Mouse (Mus musculus) Patski (cell line): ENCODE data around the gene Gak. TPM values are rescaled to one million over a fixed set of nuclear protein-coding genes. Genes with fewer than 3 reads are reported as not detected.

ENCODE experiments used
- ATAC-seq: fragments of 100-300 bp; one replicate; pipeline ENCODE4 v1.8.0; 2021
- CTCF ChIA-PET: fragments of 350-600 bp; sonication (Branson Sonifier 250); formaldehyde crosslinking; loops from one replicate; lab custom pipeline; 2022; ENCODE audit warnings: inconsistent platforms; lab: Charles Lee
- POLR2A ChIA-PET: fragments of 350-600 bp; sonication (Branson Sonifier 250); formaldehyde crosslinking; loops from one replicate; lab custom pipeline; 2022; ENCODE audit warnings: antibody characterized with exemption, inconsistent platforms; lab: Charles Lee
- DNase-seq: peaks from one replicate; pipeline ENCODE4 v3.0.0-alpha.2; 2011; ENCODE audit warnings: low read depth, low spot score
- H3K27me3 ChIP-seq: fragments of 371-371 bp; one replicate; pipeline ENCODE4 v1.5.1; 2021
- CTCF ChIP-seq: fragments of 100-300 bp; IDR thresholded peaks from one replicate; pipeline ENCODE4 v1.5.1; 2021
- in situ Hi-C: fragments of 300-500 bp; cut with MboI; formaldehyde crosslinking; loops from 3 replicates; pipeline ENCODE4 v1.11.1; 2018; ENCODE audit warnings: low pct_unique_long_range_greater_than_20kb, mixed read lengths
- polyA plus RNA-seq: library from polyadenylated mRNA; unstranded; gene quantifications from one replicate; pipeline ENCODE4 v1.2.3, GENCODE M21; 2021

Gene Gak
- polyA plus RNA-seq = 133 TPM

GRCm38 (mm10) chr5:108629634-108630483 lies at the start of gene Gak, which contains the start of gene Tmem175:
Gene Gak, minus strand, starts transcription at chr5:108629755.
Gene Tmem175, plus strand, starts transcription at chr5:108629770.
- H3K27me3 ChIP-seq = no peaks in the 10 kb centered on the region
- in situ Hi-C loops = no loop called here
- peak; percentile 94 for ATAC-seq
- no peak for TF ChIP-seq CTCF
- POLR2A ChIA-PET = interaction anchor here (0.8 to 1.2 kb wide), 3 partner anchors 12 to 40 kb away, joined by 3 to 9 read pairs (median 3); partner anchors contain the start of gene Dgkq
- DNase-seq = peak; percentile 59
- CTCF ChIA-PET = interaction anchor here (1.0 to 1.6 kb wide), 4 partner anchors 8 to 42 kb away, joined by 3 to 5 read pairs (median 3); no protein-coding TSS in a partner anchor

GRCm38 (mm10) chr5:108678296-108678854 lies 48.8 kb upstream of the Gak start:
- no peaks in the 10 kb centered on the region for H3K27me3 ChIP-seq
- no peak for ATAC-seq
- POLR2A ChIA-PET = interaction anchor here (1.3 kb wide), 1 partner anchor 9 kb away, joined by 3 read pairs; the partner anchor contains the start of gene Dgkq
- CTCF ChIA-PET = interaction anchor here (1.3 to 3.6 kb wide), 4 partner anchors 9 to 48 kb away, joined by 3 to 20 read pairs (median 10); partner anchors contain the start of genes Dgkq and Fgfrl1
- no peak for DNase-seq
- TF ChIP-seq CTCF = no peak
- in situ Hi-C loops = no loop called here

- in situ Hi-C loops = no loop called here
- ChIA-PET CTCF (interaction anchor here (2.5 kb wide), 1 partner anchor 49 kb away, joined by 6 read pairs; no protein-coding TSS in a partner anchor), POLR2A (interaction anchor here (1.3 kb wide), 1 partner anchor 9 kb away, joined by 3 read pairs; the partner anchor contains the start of gene Dgkq)
- H3K27me3 ChIP-seq = no peaks in the 10 kb centered on the region
- no peak for DNase-seq
- TF ChIP-seq CTCF = no peak
- no peak for ATAC-seq
These were observed 48.2 kb upstream of the Gak start for GRCm38 (mm10) chr5:108677605-108678295.

- in situ Hi-C loops = no loop called here
- ChIA-PET CTCF (interaction anchor here (2.5 kb wide), 1 partner anchor 15 kb away, joined by 6 read pairs; the partner anchor contains the start of gene Fgfrl1), POLR2A (interaction anchor here (1.3 kb wide), 1 partner anchor 8 kb away, joined by 3 read pairs; the partner anchor contains the start of gene Dgkq)
- no peaks in the 10 kb centered on the region for H3K27me3 ChIP-seq
- ATAC-seq (no peak), DNase-seq (no peak)
- TF ChIP-seq CTCF = no peak
These were observed 47.4 kb upstream of the Gak start for GRCm38 (mm10) chr5:108676772-108677498.

- ATAC-seq = peak; percentile 23
- TF ChIP-seq CTCF = no peak
- POLR2A ChIA-PET = no interaction called here
- DNase-seq = no peak
- CTCF ChIA-PET = interaction anchor here (0.8 to 2.5 kb wide), 5 partner anchors 8 to 51 kb away, joined by 3 to 6 read pairs (median 3); partner anchors contain the start of gene Fgfrl1
- in situ Hi-C loops = no loop called here
- H3K27me3 ChIP-seq = no peaks in the 10 kb centered on the region
These were observed 45.8 kb upstream of the Gak start, which contains the start of gene Slc26a1 for GRCm38 (mm10) chr5:108675251-108675816. Gene Slc26a1, minus strand, starts transcription at chr5:108675569.

- ATAC-seq (no peak), DNase-seq (no peak)
- no peak for TF ChIP-seq CTCF
- POLR2A ChIA-PET = no interaction called here
- CTCF ChIA-PET = interaction anchor here (0.9 to 2.5 kb wide), 4 partner anchors 9 to 52 kb away, joined by 3 to 6 read pairs (median 4); partner anchors contain the start of gene Fgfrl1
- in situ Hi-C loops = loop anchor here (5.0 to 25.0 kb wide), 2 partner anchors 53 to 762 kb away; partner anchors contain the start of gene Rpl5
- H3K27me3 ChIP-seq = no peaks in the 10 kb centered on the region
These were observed 45.1 kb upstream of the Gak start for GRCm38 (mm10) chr5:108674624-108675023.

- ChIA-PET POLR2A (interaction anchor here (1.3 kb wide), 1 partner anchor 22 kb away, joined by 5 read pairs; no protein-coding TSS in a partner anchor), CTCF (interaction anchor here (1.1 to 1.7 kb wide), 5 partner anchors 12 to 56 kb away, joined by 3 to 8 read pairs (median 5); no protein-coding TSS in a partner anchor)
- in situ Hi-C loops = loop anchor here (5.0 to 25.0 kb wide), 2 partner anchors 56 to 759 kb away; partner anchors contain the start of gene Rpl5
- TF ChIP-seq CTCF = no peak
- no peak for ATAC-seq
- H3K27me3 ChIP-seq = no peaks in the 10 kb centered on the region
- DNase-seq = no peak
These were observed 42.2 kb upstream of the Gak start for GRCm38 (mm10) chr5:108671757-108672156.

GRCm38 (mm10) chr5:108670785-108671184 lies 41.2 kb upstream of the Gak start:
- H3K27me3 ChIP-seq = no peaks in the 10 kb centered on the region
- ChIA-PET CTCF (interaction anchor here (0.7 to 3.5 kb wide), 12 partner anchors 9 to 87 kb away, joined by 3 to 20 read pairs (median 6); partner anchors contain the start of gene Idua), POLR2A (interaction anchor here (1.2 to 1.3 kb wide), 2 partner anchors 21 to 23 kb away, joined by 5 read pairs; no protein-coding TSS in a partner anchor)
- peak; percentile 48 for ATAC-seq
- no peak for DNase-seq
- in situ Hi-C loops = loop anchor here (5.0 to 25.0 kb wide), 2 partner anchors 57 to 758 kb away; partner anchors contain the start of gene Rpl5
- TF ChIP-seq CTCF = no peak
